Mouse (Mus musculus): ENCODE results near the gene Fubp1.

The Fubp1 gene

DNA sequence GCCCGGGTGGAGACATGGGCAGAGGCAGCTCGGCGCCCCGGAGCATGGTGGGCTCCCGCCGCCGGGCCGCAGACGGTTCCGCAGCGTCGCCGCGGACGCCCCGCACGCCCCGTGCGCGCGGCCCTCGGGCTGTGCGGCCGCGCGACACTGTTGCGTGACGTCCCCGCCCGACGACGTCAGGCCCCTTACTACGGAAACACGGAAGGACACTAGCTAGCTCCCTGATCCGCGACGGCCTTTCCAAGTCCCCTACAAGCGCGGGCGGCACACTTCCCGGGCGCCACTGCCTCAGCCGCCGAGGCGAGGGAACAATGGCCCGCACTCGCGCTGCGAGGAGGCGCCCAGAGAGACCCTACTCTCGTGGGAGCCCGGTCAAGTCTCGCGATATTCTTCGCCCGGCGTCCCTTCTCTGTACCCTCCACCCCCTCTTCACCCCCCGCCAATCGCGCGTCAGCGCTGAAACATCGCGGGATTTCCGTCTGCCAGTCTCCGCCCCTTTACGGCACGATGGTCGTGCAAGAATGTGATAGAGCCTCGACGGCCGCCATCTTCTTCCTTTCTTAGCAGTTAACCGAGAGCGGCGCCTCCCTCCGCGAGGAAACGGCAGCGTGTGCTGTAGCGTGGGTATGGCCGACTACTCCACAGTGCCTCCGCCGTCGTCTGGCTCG is at the start of gene Fubp1, which contains the start of gene Dnajb4:
TSS of gene Fubp1 (plus strand) at position 456 of the 668 bp plus-strand sequence.
TSS of gene Dnajb4 (minus strand) at position 336 of the 668 bp plus-strand sequence.
- DNase-seq = peak; percentile 100

DNA sequence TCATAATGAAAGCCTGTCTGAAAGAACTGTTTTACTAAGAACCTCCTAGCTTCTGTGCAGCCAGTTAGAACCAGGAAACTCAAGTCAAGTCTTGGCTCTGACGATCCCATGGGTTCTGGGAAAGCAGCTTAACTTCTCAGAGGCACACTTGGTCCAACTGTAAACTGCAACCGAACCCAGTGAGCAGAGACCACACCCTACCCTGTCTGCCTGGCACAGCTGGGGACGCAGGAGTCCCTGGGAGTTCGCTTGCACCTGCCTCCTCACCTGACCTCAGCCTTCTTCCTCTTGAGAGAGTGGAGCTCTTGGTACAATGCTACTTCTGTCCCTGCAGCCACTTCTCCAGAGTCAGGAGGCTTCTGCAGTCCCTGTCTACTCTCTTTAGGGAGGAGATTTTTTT is 49.6 kb upstream of the Fubp1 start:
- no peak for DNase-seq

DNA sequence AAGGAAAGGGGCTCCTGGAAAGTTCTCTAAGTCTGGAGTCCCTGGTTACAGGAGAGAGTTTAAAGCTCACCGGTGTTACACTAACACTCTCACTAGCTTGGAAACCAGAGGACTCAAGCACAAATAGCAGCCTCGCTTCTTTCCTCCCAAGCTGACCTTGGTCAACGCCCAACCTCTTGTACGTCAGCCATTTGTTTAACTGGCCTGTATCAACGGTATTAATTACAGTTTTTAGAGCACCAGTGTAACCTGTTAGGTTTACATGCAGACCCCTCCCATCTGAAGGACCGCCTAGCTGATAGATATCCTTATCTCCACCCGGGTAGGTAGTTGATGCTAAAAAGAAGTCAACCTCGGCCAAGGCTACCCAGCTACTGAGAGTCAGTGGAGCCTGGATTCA is 46.9 kb upstream of the Fubp1 start:
- DNase-seq = no peak

DNA sequence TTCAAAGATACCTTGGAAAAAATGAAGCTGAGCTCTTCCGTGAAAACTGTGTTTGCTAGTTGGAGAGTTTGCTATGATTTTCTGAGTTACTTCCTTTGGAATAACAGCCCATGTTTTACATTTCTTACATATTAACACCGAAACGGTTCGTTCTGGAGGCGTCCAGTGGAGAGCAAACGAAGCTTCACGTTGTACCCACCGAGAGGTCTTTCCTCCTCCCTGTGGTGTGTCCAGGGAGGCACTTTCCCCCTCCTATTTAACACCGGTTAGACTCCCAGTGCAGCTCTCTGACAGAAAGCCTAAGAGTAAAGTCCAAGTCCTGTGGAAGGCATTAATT is 45.2 kb upstream of the Fubp1 start:
- no peak for DNase-seq

DNA sequence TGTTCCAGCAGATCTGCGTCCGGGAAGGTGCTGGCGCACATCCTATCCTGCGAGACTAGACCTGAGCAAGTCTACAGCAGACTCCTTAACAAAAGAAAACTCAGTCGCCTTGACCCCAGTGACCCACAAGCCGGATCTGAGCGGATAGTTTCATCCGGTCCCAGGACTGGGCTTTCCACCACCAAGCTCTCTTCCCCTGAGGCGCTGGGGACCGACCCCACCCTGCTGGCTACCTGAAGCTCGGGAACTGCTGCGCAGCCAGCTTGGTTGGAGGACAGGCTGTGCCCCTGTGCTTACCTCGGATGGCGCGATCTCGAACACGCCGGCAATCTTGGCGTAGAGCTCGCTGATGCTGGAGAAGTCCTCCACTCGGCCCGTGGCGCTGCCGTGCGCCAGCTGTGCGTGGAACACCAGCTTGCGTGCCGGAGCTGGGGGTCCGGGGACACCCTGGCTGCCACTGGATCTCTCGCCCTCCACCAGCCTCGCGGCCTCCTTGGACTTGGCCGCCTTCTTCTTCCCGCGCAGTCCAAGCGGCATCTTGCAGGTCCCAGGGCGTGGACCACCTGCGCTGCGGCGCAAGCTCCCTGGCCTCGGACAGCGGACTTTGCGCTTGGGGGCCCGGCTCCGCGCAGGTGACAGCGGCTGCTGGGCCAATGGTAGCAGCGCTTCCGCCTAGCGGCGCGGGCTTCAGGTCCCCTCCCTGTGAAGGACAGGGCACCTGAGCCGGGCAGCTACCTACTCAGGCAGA is 44.7 kb upstream of the Fubp1 start:
- peak; percentile 82 for DNase-seq

DNA sequence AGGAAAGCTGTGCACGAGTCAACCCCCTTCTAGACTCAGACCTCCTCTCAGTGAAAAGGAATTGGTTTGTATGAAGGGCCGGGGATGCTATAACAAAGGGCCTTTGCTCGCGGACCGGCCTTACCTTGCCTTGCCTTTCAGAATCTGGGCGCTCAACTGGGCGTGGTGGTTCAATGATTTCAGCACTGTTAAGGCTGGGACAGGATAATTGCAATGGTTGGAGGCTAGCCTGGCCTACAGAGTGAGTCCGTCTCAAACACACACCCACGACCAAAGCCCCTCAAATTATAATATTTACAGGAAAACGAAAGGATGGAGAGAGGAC is 44.2 kb upstream of the Fubp1 start, which contains the start of gene Gipc2:
TSS of gene Gipc2 (minus strand) at position 132 of the 325 bp plus-strand sequence.
- DNase-seq = peak; percentile 39

DNA sequence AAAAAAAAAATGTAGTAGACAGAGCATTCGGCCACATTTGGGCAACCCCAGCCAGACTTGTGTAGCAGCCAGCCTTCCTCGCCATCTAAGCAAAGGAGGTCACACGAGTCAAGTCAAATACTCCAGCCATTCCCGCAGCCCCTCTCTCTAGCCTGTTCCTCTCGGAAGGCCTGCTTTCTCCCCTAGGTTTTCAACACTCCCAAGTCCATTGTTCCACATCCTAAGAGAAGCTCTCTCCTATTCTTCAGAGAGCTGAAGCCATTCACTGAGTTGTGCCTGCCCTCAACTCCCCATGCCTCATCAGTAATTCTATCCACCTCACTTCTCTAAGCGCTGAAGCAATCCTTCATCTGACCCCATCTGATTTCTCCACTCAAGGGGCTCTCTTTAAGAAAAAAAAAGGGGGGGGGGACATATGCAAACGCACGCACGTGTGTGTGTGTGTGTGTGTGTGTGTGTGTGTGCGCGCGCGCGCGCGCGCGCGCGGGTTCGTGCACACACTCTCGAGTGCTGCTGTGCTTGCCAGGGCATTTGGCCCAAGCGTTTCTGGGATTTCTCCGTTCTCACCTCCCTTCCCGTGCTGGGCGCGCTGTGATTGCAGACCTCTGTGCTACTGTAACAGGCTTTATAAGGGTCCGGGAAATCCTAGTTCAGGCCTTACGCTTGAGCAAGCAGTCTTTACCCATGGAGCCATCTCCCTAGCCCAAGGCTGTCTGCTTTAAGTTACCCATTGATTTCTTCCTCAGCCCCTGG is 43.3 kb upstream of the Fubp1 start:
- DNase-seq = no peak

DNA sequence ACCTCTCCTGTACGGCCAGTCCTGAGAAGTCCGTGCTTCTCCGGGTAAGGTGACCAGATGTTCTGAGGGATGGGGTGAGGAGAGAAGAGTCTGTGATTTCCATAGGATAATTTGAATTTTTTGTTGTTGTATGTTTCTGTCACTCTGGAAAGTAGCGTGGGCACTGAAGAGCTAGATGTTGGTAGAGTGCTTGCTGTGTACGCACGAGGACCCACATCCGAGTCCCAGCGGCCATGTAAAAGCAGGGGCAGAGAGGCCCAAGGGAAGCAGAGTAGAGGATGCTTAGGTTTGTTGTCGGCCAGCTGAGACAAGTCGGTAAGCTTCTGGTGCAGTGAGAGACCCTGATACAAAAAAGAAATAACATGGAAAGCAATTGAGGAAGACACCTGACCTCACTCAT is 42.2 kb upstream of the Fubp1 start:
- no peak for DNase-seq

DNA sequence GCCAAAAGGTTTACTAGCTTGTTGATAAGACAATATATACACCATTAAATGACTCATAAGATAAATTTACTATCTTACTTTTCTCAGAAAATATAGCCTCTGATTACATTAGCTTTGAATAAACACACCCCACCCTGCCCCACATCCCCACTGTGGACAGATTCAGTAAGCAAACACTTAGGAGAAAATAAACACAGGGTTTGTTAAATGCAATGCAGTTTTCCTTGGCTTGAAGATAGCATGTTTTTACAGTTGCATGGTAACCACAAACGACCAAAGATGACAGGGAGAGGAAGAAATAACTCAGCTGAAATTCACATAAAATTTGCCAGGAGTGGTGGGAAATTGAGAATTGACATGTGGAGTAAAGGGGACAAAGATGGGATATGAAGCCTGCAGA is 39.8 kb upstream of the Fubp1 start:
- DNase-seq = no peak

DNA sequence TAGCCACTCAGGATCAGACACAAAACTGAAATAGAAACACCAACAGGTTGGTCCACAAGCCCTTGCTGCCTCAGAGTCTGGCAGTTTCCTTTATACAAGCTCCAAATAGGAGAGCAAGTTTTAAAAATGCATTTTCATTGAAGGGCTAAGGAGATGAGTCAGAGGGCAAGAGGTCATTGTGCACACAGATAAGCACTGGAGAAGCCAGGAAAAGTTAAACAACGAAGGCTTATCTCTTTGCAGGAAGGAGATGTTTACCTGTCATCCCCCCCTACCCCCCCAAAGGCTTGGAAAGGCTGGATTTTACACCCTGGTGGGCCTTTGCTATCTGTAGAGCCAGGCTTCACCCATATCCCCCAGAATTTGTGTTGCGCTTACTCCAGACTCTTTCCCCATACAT is 39.0 kb upstream of the Fubp1 start:
- no peak for DNase-seq

DNA sequence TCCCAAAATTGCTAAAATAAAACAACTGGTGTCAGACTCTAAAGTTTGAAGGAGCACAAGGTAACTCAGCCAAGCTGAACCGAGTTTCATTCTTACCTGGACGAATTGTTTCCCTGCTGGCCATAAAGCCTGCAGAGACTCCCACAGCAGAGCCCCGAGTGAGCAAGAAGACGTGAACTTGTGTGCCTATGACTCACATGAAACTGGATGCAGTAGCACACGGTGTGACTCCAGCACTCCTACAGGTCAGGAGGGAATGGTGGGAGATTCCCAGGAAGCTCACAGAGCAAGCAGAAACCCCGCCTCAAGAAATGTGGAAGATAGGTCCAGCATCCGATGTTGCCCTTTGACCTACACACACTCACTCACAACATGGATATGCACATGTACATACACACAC is 38.4 kb upstream of the Fubp1 start:
- no peak for DNase-seq

DNA sequence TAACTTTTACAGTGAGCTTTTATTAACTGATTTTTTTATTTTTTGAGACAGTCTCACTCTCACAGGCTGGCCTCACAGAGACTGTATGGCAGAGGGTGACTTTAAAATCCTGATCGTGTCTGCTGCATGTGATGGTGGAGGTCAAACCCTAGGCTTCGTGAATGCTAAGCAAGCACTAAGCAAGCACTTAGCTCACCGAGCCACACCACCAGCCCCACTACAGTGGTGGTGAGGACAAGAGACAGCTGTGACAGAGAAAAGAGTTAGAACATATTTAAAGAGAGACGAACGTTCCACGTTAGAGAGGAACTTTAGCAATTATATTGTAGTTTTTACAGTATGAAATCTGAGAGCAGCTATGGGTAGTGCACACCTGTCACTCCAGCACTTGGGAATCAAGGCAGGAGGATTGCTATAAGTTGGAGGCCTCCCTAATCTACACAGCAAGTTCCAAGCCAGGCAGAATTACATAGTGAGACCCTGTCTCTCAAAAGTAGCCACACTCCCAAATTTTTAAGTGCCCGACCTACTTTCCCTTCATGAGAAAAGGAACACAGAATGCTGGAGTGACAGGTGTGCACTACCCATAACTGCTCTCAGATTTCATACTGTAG is 37.8 kb upstream of the Fubp1 start:
- no peak for DNase-seq

DNA sequence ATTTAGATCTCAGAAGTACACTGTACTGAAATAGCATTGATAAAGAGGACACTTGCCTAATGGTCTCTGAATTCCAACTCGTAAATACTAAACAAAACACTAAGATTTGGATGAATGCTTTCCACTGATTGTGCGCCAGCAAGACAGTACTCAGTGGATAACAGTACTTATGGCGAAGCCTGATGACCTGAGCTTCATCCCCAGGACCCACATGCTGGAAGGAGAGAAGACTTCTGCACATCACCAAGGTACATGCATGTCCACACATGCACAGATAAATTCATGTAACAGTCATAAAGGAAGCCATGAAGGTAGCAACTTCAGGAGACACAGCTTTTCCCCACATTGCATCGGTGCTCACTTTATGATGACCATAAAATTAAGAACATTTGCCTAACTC is 31.4 kb upstream of the Fubp1 start:
- no peak for DNase-seq

DNA sequence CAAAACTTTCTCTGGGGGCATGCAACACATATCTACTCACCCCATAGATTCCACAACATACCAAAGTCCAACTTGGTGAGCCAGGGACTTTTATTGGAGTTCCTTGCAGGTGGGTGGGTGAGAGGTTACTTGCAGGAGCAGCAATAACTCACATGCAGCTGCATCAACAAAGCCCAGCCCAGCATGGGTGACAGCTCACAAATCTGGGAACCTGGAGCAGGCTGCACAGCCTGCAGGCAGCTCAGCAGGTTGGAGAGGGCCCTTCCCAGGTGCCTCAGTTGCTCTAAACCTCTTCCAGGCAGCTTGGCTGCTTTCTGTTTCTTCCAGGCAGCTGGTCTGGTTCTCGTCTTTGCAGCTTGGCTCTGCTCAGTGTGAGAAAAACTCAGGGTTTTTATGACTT is 30.9 kb upstream of the Fubp1 start:
- no peak for DNase-seq

DNA sequence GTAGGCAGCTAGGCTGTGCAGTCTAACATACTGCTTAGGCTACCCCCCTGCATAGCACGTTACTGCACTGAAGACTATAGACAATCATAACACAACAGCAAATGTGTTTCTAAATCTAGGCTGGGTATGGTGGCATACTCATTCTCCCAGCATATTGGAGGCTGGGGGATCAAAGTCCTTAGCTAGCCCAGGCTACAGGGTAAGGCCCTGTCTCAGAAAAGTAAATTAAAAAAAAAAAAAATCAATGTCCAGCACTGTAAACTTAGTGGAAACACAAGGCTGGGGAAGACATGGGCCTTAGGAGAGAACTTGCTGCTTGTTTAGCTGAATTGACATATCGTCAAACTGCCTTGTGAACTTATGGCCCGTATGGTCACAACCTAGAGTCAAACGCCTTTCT is 29.6 kb upstream of the Fubp1 start:
- DNase-seq = no peak

DNA sequence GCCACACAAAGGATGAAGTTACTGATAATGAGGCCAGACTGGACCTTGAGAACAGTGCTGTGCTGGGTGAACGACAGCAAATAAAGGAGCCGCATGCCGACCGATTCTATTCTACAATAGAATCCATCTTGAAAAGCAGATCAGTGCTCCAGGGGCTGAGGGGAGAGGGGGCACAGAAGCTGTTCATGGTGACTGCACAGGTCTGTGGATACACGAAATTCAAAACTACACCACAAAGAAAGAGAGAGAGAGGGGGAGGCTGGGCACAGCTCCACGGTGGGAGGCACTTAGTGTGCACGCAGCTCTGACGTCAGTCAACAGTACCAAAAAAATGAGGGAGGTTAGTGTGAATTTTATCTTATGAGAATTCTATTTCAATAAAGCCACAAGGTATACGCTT is 26.7 kb upstream of the Fubp1 start:
- DNase-seq = no peak

DNA sequence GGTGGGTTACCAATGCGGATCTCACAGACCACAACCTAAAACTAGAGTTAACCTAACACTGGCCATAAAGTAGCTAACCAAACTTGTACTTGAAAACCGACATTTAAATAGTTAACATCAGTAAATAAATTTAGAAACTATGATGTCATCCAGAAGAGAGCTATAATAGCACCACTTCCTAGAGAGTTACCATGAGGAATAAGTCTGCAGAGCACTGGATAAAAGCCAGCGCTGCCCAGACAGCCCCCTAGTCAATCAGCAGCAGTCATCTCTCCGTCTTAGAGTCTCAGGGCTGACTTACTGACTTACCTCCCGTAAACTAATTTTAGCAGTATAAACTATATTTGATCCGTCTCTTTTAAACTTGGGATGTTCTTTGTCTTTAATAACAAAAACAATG is 24.1 kb upstream of the Fubp1 start:
- DNase-seq = no peak

DNA sequence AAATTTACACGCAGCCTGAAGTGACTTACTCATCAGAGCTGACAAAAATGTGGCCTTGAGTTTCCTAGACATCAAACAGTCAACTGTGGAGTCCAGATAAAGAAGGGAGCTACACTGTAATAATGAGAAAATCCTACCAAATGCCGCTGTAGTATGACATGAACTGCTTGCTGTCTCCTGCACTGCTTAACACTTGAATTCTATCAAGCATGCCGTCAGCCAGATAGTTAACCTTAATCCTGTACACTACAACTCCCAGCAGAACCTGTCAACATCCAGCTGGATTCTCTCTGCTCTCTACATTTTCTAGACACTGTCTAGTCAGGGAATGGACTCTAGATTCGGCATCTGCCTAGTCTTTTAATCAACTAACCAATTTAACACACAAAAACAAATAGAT is 20.9 kb upstream of the Fubp1 start:
- DNase-seq = peak; percentile 52

DNA sequence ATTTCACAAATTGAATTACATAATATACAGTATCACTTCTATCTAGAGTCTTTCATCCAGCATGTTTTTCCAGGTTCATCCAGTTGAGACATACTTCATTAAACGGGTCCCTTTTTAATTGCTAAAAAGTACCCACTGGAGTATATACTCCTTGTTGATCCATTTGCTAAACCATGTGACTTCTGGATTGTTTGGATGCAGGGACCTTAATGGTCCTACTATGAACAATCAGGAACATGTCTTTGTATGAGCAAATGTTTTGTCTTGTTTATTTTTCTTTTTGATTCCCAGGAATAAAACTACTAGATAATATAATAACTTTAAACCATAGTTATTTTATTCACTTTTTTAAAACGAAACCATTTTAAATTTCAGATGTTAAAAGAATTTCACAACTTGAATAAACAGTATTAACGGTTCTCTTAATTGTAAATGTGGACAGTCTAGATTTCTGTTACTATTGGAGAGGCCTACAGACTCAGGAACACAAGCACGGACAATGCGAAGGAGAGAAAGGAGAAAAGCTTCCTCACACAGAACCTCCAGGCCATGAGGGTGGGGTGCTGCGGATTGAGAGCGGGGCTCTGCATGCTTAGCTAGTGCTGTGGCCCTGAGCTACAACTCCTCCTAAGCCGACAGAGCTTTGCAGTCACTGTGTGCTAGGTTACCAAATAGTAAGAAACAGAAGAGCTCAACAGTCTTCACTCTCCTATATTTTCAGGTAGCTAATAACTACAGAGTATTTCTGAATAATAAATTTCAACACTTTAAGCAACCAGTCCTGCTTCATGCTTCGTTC is 19.3 kb upstream of the Fubp1 start:
- no peak for DNase-seq

DNA sequence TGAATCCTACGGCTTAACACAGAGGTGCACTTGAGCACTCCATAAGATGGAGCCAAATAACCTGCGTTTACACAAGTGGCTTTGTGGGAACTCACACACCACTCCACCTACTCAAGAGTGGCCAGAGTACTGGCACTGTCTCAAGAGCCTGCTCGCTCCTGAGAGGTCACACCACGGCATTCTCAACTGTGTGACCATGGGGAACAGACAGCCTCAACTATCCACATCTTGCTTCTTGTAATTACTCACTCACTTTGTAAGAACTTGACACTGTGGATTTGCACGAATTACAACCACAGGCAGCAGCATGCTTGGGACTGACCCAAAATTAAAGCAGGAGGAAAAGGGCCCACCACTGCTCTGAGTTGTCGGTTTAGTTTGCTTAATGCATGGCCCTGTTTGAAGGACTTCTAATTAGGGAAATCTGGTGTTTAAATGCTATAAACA is 18.4 kb upstream of the Fubp1 start:
- peak; percentile 61 for DNase-seq

DNA sequence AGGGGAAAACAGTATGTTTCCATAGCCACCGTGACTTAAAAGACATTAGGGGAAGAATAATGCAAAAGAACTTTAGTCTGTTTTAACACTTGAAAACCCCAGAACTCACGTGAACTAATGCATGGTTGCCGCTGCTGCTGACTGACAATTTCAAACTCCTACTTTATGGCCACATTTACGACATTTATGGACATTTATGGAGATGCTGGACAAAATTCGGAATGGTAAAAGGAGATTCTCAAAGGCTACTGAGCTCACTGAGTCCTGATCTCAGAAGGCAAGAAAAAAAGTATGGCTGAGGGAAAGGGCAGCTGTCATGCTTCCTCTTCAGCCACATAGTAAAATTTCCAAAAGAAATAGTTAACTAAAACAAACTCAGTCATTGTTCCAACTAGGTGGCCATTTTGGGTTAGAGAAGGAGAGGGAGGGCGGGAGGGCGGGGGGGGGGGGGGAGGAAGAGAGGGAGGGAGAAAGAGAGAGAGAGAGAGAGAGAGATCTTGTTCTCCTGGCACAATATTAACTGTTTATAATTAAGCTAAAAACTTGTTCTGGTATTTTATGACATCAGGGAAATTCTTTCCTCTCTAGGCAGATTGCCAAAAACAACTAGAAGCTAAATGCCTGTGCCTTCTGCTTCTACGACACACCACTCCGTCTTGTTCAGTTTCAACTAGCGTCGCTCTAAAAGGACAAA is 17.8 kb upstream of the Fubp1 start:
- peak; percentile 66 for DNase-seq

DNA sequence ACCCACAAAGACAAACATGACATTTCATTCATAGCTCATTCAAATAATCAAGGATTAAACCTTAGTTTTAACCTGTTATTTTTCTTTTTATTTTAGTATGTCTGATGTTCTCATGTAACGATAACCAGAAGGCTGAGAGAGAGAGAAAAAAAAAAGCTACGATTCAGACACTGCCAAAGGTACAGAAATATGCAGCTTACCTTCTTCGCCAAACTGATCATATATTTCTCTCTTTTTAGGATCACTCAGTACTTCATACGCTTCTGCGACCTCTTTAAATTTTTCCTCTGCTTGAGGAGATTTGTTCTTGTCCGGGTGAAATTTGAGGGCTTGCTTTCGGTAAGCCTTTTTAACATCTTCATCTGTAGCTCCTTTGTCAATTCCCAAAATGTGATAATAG is 17.0 kb upstream of the Fubp1 start:
- DNase-seq = no peak
